Mouse (Mus musculus) E14TG2a.4 (cell line): ENCODE measurements around the gene 4930539E08Rik.

Experiments
- H3K27me3 ChIP-seq: 2 replicates; pipeline ENCODE4 v1.6.1; 2014; ENCODE audit warnings: low read length, control low read depth; ENCODE audit not compliant: insufficient read depth
- H3K36me3 ChIP-seq: 2 replicates; pipeline ENCODE4 v1.6.1; 2014; ENCODE audit warnings: low read length, control low read depth; ENCODE audit not compliant: insufficient read depth
- H3K4me1 ChIP-seq: replicated peaks from 2 replicates; pipeline ENCODE4 v1.6.1; 2014; ENCODE audit warnings: low read depth, low read length, control low read depth
- H3K4me3 ChIP-seq: replicated peaks from 2 replicates; pipeline ENCODE4 v1.5.1; 2014; ENCODE audit warnings: mild to moderate bottlenecking, low read length
- H3K9me3 ChIP-seq: 2 replicates; pipeline ENCODE4 v1.6.1; 2014; ENCODE audit warnings: low read length, control low read depth
- CTCF ChIP-seq: conservative IDR thresholded peaks from 2 replicates; pipeline ENCODE4 v1.5.1; 2014; ENCODE audit warnings: low read length
- NANOG ChIP-seq: IDR thresholded peaks from 2 replicates; pipeline ENCODE4 v1.6.1; 2014; ENCODE audit warnings: borderline replicate concordance, low read length, mixed read lengths
- POU5F1 ChIP-seq: IDR thresholded peaks from 2 replicates; pipeline ENCODE4 v1.6.1; 2014; ENCODE audit warnings: low read length, borderline replicate concordance

4930539E08Rik gene

DNA sequence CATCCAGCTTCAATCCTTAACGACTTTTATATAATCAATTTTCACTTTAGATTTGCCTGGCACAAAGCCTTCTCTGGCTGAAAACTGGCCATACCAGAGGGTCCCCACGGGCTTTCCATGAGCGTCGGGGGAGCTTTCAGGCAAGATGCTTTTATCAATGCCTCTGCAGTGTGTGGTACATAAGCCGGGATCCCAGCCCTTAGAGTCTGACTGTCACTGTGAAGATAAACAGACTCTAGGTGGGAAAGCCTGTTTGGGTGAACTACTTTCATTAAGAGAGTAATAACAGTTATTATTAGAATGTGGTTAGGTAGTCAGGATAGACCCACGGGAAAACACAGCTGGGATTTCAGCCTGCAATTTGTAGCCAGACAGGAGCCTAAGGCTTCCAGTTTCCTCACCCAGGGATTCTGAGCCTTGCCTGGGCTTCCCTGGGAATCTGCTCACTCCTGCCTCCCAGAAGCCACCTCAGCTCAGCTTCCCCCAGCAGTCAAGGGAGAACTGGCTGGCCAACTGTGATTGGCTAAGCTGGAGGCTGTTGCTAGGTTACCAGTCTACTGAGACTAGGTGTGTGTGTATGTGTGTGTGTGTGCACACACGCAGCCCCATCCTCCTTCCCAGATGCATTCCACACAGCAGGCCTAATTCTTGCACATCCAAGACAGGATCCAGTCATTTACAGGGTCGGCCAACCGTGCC, 45.6 kb downstream of the 4930539E08Rik start:
- TF ChIP-seq CTCF (no peak), POU5F1 (no peak)
- peaks cover 19% of the 10 kb centered on the region for H3K4me1 ChIP-seq
- H3K27me3 ChIP-seq, result peaks cover 6% of the 10 kb centered on the region; the same call in 1 of the 2 replicates
- H3K9me3 ChIP-seq, result no peaks in the 10 kb centered on the region
- no peaks in the 10 kb centered on the region for H3K36me3 ChIP-seq
- no peak overlapping the region for H3K4me3 ChIP-seq

GRCm38 (mm10) chr17:28867381-28867780, 47.7 kb downstream of the 4930539E08Rik start:
- Histone ChIP-seq H3K27me3 (no peaks in the 10 kb centered on the region; the same call in 1 of the 2 replicates), H3K36me3 (no peaks in the 10 kb centered on the region), H3K4me3 (no peak overlapping the region), H3K4me1 (peaks cover 23% of the 10 kb centered on the region), H3K9me3 (no peaks in the 10 kb centered on the region)
- TF ChIP-seq CTCF (no peak), POU5F1 (no peak), NANOG (no peak)

DNA sequence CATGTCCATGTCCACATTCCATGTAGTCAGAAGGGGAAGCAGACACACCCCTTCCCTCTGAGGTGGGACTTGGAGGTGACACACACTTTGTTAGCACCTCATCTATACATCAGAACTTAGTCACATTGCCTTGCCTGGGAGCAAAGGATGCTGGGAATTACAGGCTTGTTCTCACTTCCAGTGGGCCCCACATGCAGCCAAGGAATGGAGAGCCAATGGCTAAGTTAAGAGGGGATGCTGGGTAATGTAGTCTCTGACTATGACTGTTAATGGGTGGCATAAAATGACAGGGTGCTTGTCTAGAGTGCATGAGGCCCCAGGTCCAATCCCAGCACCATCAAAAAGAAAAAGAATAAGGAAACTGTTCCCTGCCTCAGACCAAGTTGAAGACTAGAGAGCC, 48.2 kb downstream of the 4930539E08Rik start:
- no peaks in the 10 kb centered on the region for H3K36me3 ChIP-seq
- peaks cover 23% of the 10 kb centered on the region for H3K4me1 ChIP-seq
- no peaks in the 10 kb centered on the region for H3K9me3 ChIP-seq
- TF ChIP-seq CTCF (no peak), POU5F1 (no peak), NANOG (no peak)
- no peaks in the 10 kb centered on the region; the same call in 1 of the 2 replicates for H3K27me3 ChIP-seq
- no peak overlapping the region for H3K4me3 ChIP-seq

DNA sequence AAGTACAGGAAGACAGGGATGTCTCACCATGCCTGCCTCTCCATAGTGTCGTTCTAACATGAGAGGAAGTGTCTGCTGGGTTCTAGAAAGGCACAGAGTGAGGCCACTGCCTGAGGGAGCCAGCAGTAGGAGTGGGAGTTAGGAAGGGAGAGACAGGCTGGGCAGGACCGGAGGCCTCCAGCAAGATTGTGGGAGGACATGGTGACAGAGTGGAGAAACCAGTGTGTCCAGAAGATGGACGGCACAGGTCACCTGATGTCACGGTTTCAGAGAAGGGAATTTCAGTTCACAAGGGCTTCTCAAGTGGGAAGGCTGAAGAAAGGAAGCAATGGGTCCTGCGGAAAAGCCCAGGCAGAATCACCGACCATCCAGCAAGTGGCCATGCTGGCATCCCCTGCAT, 50.7 kb downstream of the 4930539E08Rik start:
- H3K27me3 ChIP-seq, result no peaks in the 10 kb centered on the region
- no peaks in the 10 kb centered on the region for H3K9me3 ChIP-seq
- TF ChIP-seq NANOG, result no peak
- no peak for TF ChIP-seq CTCF
- TF ChIP-seq POU5F1, result no peak
- no peak overlapping the region for H3K4me3 ChIP-seq
- no peaks in the 10 kb centered on the region for H3K36me3 ChIP-seq
- peaks cover 27% of the 10 kb centered on the region for H3K4me1 ChIP-seq

GRCm38 (mm10) chr17:28863926-28864325, 51.2 kb downstream of the 4930539E08Rik start:
- Histone ChIP-seq H3K9me3 (no peaks in the 10 kb centered on the region), H3K4me3 (no peak overlapping the region), H3K27me3 (peaks cover 4% of the 10 kb centered on the region; the same call in 1 of the 2 replicates), H3K4me1 (peaks cover 32% of the 10 kb centered on the region), H3K36me3 (no peaks in the 10 kb centered on the region)
- no peak for TF ChIP-seq POU5F1
- no peak for TF ChIP-seq CTCF
- no peak for TF ChIP-seq NANOG

DNA sequence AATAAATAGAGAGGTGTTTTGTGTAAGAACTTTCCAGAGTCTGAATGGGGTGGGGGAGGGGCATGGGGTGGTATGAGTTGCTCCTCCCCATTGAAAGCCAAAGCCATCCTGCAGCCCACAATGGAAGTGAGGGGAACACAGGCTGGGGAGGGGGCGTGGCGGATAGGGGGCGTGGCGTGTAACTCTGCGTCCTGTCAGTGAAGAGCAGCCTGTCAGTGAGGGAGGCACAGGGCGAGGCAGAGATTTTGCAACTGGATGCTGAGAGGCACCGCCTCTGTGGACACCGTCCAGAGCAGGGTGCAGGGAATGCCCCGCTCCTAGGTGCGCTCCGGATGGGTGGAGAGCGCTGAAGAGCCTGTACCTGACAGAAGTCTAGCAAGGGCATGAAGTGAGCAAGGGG, 56.9 kb downstream of the 4930539E08Rik start, which contains the start of gene Pnpla1:
Gene Pnpla1, plus strand, starts transcription at position 207 of the 400 bp plus-strand sequence.
- TF ChIP-seq POU5F1 (no peak), NANOG (no peak), CTCF (no peak)
- Histone ChIP-seq H3K27me3 (peaks cover 4% of the 10 kb centered on the region), H3K4me3 (peak within 1 kb of the TSS; percentile 53), H3K36me3 (no peaks in the 10 kb centered on the region), H3K9me3 (peaks cover 15% of the 10 kb centered on the region), H3K4me1 (peaks cover 36% of the 10 kb centered on the region)

- TF ChIP-seq NANOG, result no peak
- no peak for TF ChIP-seq CTCF
- no peak for TF ChIP-seq POU5F1
- peaks cover 39% of the 10 kb centered on the region for H3K4me1 ChIP-seq
- peaks cover 4% of the 10 kb centered on the region for H3K27me3 ChIP-seq
- no peaks in the 10 kb centered on the region for H3K36me3 ChIP-seq
- no peak overlapping the region for H3K4me3 ChIP-seq
- peaks cover 15% of the 10 kb centered on the region for H3K9me3 ChIP-seq
Measured at GRCm38 (mm10) chr17:28856030-28856429, 59.1 kb downstream of the 4930539E08Rik start.

DNA sequence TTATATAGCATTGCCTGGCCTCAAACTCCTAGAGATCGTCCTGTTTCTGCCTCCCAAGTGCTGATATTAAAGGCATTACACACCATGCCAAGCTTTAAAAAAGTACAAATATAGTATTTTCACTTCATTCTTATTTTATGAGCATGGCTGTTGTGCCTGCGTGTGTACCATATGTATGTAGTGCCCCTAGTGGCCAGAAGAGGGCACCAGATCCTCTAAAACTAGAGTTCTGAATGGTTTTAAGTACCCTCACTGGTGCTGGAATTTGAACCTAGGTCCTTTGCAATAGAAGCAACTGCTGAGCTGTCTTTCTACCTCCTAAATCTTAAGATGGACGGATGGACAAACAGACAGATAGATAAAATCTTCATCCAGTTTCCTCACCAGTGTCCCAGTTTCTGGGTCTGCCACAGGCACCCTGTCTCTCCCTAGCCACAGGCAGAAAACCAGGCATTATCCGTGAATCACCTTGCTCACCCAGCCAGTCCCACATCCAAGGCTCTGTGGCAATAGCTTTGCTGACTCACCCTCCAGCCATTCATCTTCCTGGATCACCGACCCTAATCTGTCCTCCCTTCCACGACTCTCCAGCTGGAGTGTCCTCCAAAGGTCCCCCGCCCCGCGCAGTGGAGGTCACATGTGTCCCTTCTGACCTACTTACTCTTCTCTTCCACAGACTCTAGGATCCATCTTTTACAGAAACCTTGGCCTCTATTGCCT, 59.8 kb downstream of the 4930539E08Rik start:
- Histone ChIP-seq H3K4me1 (peaks cover 39% of the 10 kb centered on the region), H3K27me3 (peaks cover 4% of the 10 kb centered on the region), H3K36me3 (no peaks in the 10 kb centered on the region), H3K9me3 (peaks cover 15% of the 10 kb centered on the region), H3K4me3 (no peak overlapping the region)
- TF ChIP-seq CTCF (peak; percentile 81), NANOG (no peak)

- Histone ChIP-seq H3K36me3 (no peaks in the 10 kb centered on the region), H3K4me3 (no peak overlapping the region), H3K27me3 (peaks cover 3% of the 10 kb centered on the region), H3K9me3 (peaks cover 15% of the 10 kb centered on the region), H3K4me1 (peaks cover 37% of the 10 kb centered on the region)
- no peak for TF ChIP-seq NANOG
- no peak for TF ChIP-seq CTCF
- TF ChIP-seq POU5F1, result no peak
Measured at GRCm38 (mm10) chr17:28854377-28854776, 60.7 kb downstream of the 4930539E08Rik start.
